Mouse (Mus musculus): ENCODE measurements around the gene Bzw1.
A peak's percentile ranks its signal among the peaks of the same experiment; 100 is the strongest.

Gene Bzw1

DNA sequence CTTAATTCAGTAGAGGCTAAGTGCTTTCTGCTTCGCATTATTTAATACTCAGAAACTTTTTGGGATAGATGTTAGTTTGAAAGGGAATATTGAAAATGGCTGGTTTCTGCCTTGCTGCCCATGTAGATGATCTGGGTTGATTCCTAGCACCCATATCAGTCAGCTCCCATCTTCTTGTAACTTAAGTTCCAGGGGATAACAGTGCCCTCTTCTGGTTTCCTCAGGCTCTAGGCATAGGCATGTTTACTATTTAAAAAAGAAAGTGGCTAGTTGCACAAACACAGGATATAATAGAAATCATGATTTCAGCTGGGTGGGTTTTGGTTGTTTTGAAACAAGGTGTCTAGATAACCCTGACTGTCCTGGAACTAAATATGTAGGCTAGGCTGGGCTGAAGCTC, 3.5 kb downstream of the Bzw1 start:
- no peak for DNase-seq (ENCODE audit: low read depth, low spot score)

DNA sequence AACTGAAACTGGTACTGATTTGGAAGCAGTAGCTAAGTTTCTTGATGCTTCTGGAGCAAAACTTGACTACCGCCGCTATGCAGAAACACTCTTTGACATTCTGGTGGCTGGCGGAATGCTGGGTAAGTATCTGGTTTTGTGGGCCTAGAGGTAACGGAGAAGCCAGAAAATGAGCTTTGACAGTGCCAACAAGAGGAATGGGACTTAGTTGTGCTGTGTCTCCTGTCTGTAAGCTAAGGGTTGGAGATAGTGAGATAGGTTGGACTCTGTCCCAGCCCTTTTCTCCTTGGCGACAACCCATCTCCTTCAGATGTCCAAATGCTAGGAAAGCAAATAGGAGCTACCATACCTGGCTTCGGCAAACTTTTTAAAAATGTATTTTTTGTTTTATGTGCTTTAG, 5.0 kb downstream of the Bzw1 start:
- no peak for DNase-seq (ENCODE audit: low read depth, low spot score)

DNA sequence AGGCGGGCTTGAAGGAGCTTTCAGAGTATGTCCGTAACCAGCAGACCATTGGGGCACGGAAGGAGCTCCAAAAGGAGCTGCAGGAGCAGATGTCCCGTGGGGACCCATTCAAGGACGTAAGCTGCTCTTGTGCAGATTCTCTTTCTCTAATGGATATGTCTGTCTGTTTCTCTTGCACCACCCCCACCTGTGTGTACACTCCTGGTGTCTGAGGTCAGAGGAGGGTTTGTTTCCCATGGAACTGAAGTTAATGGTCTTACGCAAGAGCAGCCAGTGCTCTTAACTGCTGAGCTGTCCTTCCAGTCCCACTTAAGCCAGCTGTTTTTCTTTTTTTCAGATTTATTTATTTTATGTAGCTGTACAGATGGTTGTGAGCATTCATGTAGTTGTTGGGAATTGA, 8.7 kb downstream of the Bzw1 start:
- no peak for DNase-seq (ENCODE audit: low read depth, low spot score)

DNA sequence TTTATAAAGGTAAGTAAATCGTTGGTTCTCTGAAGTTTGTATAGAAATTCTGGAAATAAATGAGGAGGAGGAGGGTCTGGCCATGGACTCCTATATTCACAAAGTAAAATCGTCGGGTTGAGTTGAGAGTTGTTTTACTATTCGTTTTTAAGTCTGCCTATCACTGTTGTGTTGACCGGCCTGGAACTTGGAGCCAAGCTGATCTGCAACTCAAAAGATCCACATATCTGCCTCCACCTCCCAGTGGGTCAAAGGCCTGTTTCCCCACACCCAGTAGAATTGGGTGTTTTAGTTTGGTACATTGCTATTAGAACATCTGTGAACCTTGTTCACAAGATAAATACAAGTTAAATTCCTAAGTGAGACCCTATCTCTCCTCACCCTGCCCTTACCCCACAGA, 11.0 kb downstream of the Bzw1 start:
- no peak for DNase-seq (ENCODE audit: low read depth, low spot score)

DNA sequence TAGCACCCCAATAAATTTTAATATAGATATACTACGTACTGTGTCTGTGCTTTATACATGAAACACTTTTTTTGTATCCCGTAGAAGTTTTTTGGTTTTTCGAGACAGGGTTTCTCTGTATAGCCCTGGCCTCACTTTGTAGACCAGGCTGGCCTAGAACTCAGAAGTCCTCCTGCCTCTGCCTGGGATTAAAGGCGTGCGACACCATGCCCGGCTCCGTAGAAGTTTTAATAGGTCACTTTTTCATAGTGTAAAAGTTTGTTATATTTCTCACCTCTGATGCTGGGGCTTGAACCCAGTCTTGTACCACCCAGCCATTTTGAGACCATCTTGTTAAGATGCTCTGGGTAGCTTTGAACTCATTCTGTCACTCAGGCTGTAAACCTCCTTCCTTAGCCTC, 14.6 kb downstream of the Bzw1 start:
- DNase-seq (ENCODE audit: low read depth, low spot score): no peak

DNA sequence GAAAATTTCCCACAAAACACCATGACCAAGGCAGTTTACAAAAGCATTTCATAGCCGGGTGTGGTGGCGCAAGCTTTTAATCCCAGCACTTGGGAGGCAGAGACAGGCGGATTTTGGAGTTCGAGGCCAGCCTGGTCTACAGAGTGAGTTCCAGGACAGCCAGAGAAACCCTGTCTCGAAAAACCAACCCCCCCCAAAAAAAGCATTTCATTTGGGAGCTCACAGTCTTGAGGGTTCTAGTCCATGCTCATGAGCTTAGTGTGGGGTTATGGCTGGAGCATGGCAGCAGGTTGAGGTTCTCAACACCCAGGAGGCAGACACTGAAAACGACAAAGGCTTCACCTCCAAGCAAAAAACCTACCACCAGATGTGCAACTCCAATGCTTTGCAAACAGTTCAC, 15.4 kb downstream of the Bzw1 start:
- no peak for DNase-seq (ENCODE audit: low read depth, low spot score)

DNA sequence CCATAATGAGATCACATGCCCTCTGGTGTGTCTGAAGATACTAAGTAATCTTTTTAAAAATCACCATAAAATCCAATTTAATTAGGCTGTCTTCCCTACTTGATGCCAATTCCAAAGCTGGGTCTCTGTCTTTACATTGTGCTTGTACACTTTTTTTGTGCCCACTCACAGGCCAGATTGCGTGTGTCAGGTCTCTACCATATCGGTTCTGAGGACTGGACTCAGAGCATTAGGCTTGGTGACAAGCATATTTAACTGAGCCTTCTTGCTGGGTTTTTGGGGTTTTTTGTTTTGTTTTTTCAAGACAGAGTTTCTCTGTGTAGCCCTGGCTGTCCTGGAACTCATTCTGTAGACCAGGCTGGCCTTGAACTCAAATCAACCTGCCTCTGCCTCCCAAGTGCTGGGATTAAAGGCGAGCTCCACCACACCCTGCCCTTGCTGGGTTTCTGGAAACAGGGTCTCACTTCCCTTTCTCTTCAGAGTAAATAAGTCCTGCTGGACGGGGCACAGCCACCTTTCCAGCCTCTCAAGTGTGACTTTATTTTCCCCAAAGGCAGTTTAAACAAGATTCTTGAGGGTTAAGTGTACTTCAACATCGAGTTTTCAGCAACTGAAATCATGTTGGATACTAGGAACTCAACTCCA, 17.0 kb downstream of the Bzw1 start:
- DNase-seq (ENCODE audit: low read depth, low spot score): no peak

DNA sequence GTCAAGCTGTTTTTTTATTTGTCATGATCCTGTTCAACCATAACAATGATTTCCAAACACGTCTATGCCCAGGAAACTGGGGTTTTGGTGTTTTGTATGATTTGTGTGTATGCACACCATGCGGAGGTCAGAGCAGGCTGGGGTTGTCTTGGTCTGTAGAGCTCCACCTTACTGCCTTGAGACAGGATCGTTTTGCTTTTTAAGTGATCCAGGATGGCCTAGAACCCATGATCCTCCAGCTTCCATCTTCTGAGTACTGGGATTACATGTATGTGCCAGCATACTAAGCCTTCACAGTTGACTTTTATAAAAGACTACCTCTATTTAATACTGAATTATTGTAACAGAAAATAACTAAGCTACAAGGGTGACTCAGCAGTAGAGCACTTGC, 17.5 kb downstream of the Bzw1 start:
- no peak for DNase-seq (ENCODE audit: low read depth, low spot score)

DNA sequence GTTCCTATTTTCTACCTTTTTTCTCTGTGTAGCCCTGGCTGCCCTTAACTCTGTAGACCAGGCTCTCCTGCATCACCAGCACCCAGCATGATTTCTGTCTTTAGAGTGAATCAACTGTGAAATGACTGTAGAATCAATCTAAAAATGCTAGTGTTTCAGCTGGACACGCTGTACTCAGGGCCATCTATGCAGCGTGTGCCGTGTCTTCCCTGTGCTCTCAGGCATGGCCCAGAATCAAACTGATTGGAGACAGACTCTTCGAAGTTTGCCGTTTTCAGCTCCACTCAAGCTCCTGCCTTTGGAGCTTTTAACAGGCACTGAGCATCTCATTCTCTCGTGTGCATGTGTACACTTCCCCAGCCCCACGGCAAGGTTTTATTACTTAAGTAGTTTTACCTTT, 18.1 kb downstream of the Bzw1 start:
- no peak for DNase-seq (ENCODE audit: low read depth, low spot score)

DNA sequence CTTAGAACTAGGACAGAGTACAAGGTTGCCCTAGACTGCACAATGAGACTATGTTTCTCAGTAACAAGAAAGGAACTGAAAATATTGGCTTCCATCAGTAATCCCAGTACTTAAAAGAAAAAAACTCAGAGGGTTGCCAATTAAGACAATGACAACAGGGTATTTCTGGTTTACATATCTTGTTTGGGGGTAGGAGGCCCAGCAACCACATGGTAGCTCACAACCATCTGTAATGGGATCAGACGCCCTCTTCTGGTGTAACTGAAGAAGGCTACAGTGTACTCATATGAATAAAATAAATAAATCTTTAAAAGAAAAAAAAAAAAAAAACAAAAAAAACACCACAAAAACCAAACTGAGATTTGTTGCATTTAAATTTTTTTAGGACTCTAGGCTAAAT, 22.7 kb downstream of the Bzw1 start:
- no peak for DNase-seq (ENCODE audit: low read depth, low spot score)

DNA sequence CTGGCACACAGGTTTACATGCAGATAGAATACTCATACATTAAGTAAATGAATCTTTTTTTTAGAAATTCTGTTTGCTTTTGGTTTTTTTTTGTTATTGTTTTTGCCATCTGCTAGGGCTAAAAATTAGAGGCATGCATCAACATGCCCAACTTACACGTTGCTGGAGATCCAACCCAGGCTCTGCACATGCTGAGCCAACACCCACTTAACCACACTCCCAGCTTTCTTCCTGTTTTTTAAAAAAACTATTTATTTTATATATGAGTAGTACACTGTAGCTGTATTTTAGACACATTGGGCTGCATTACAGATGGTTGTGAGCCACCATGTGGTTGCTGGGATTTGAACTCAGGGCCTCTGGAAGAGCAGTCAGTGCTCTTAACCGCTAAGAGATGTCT, 23.4 kb downstream of the Bzw1 start:
- no peak for DNase-seq (ENCODE audit: low read depth, low spot score)

DNA sequence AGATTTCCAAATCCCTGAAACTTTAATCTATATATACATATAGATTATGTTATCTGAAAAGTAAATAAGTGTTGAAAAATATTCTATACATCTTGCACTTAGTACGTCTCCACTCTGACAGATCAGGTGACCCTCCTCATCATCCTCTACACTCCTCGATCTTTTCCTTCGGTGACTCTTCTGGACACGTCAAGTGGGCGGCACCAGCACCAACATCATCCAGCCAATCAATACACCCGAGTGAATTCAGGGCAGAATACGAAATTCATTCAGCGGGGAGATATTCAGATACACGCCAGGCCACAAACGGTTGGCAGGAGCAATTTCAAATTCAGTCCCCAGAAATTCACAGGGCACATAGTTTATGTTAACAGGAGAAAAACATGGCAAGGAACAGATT, 27.3 kb downstream of the Bzw1 start:
- DNase-seq (ENCODE audit: low read depth, low spot score): no peak

DNA sequence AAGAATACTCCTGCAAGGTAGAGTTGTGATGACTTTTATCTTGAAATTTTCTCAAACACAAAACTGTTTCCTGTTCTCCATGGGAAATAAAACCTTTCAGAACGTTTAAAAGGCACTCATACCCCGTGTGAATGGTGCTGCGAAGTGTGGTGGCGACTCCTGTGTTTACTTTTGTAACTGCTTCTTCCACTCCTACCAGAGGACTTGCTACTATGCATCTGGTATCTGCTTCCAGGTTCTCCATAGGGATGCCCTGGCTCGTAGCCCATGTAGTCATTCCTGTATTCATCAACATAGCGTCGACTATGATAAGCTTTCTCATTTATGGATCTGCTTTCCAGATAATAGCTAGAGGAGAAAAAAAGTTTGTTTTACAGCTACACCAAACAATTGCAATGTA, 28.3 kb downstream of the Bzw1 start:
- DNase-seq (ENCODE audit: low read depth, low spot score): no peak

DNA sequence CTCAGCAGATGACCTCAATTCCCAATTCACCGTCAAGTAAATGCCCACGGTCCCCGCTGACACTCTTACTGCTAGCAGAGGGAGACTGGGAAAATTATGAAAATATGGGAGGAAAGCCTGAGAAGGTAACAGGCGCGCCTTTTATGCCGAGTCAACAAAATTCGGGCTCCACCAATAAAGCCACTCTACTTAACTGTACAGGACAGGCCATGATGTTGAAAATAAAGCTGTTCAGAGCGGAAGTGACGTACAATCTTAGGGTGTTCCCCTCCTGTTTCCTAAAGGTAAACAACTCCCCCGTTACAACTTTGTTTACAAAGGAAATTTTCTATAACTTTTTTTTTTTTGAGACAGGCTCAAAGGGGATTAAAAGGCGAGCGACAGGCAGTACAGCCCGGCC, 30.2 kb downstream of the Bzw1 start:
- peak; percentile 73 for DNase-seq (ENCODE audit: low read depth, low spot score)

DNA sequence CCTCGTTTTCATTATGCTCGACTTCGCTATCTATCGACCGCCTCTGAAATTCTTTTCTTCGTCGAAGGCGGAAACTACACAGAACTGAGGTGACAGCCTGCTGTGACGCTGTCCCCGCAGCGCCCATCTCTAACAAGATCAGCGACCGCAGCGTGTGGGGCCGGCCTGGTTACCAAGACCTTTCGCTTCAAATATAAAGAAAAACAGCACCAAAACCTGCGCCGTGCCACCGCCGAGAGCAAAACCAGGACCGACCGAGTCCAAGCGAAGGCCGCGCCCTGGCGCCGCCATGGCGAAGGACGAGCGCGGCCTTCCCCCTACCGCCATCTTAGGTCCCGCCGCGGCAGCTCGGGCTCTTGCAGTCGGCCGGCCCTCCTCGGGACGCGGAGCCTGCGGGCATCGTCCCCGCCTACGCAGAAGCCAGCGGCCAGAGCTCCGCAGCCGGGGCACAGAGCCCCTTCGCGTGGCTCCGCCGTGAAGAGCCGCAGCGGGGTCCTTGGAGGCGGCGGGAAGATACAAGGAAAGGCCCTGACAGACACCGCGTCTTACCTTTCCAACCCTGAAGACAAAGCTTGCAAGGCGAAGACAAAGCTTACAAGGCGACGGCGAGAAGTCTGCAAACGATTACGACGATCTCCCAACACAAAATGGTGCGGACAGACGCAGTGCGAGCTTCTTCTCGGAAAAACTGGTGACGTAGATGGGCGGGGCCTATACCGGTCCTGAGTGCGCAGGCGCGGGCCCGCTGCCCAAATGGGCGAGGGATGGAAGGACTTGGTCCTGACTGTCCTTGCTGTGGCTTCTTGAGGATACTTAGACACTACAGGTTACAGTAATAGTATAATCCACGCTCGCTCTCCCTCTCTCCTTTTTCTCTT, 30.9 kb downstream of the Bzw1 start, which contains the start of gene Clk1:
Clk1 (minus strand) TSS at position 696 of the 878 bp plus-strand sequence.
- peak; percentile 96 for DNase-seq (ENCODE audit: low read depth, low spot score)

DNA sequence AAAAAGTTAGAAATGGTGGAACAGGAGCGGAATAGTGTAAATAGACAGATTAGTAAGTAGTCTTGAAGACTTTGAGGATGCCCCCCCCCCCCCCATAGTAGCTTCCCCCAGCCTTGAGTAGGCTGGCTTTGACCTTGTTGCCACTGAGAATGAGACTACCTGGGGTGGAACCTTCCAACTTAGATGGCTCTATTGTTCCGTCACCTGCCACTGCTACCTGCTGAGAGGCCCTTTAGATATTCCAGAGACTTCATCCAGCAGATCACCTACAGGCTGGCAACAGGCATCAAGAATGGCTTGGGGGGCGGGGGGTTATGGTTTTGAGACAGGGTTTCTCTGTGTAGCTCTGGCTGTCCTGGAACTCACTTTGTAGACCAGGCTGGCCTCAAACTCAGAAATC, 31.9 kb downstream of the Bzw1 start:
- no peak for DNase-seq (ENCODE audit: low read depth, low spot score)

DNA sequence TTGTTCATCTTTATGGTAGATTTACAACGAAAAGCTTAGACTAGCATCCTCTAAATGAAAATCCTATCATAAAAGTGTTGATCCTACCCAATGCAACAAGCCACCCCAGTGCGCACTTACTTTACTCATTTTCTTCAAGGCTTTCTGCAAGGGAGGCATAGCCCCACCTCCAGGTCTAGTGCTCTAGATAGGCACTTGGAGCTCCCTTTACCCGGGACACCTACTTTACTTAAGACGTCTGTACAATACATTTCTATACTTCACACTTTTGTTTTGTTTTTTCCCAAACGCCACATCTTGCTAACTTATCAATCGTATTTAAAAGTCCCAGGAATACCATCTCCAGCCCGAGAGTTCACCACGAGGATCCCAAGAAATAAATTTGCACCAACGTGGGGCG, 52.0 kb downstream of the Bzw1 start:
- no peak for DNase-seq (ENCODE audit: low read depth, low spot score)

DNA sequence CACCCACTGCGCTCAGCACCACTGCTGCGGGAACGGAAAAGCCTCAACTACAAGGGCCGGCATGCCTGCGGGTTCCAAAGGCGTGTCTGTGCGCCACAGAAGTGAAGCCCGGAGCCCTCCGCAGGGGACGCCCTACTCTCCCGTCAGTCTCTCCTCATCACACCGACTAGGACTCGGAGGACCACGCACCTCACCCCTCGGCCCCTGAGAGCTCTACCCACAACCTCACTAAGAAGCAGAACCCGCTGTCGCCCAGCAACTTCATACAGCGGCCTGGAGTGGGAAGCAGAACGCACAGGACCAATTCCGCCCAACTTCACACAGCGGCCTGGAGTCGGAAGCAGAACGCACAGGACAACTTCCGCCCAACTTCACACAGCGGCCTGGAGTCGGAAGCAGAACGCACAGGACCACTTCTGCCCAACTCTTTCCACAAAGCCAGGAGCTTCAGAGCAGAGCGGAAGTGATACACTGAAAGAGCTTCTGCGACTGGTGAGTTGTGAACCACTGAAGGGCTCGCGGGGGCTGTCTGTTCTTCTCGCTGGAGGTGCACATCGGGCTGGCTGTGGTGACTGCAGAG, 52.5 kb downstream of the Bzw1 start, which contains the start of the genes Nif3l1 and Ppil3:
Nif3l1 (plus strand) TSS at position 9 of the 580 bp plus-strand sequence.
Ppil3 (minus strand) TSS at position 344 of the 580 bp plus-strand sequence.
- peak; percentile 87 for DNase-seq (ENCODE audit: low read depth, low spot score)

DNA sequence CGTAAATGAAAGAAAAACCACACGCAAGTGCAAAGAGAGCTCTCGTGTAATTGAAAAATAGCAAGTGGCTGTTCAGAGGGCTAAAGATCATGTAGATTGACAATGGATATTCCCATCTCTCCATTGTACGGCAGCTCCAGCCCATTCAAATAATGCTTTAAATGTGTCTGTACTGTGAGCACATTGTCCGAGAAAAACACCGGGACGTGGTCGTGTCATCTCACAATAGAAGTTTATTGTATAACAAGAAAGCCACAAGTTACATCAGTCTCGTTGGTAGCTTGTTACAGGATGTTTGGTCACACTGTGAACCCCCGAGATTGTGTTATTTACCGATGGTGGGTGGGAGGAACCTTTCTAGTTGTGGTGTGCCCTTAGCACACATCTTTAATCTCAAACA, 53.2 kb downstream of the Bzw1 start:
- DNase-seq (ENCODE audit: low read depth, low spot score): no peak

DNA sequence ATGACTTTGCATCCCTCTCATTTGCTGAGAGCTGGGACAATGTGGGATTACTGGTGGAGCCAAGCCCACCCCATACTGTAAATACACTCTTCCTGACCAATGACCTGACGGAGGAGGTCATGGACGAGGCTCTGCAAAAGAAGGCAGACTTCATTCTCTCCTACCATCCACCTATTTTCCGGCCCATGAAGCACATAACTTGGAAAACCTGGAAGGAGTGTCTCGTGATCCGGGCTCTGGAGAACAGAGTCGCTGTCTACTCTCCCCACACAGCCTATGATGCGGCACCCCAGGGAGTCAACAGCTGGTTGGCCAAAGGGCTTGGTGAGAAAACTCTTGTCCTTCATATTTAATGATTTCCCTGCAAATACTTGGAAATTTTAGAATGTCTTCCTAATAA, 55.1 kb downstream of the Bzw1 start:
- DNase-seq (ENCODE audit: low read depth, low spot score): no peak

DNA sequence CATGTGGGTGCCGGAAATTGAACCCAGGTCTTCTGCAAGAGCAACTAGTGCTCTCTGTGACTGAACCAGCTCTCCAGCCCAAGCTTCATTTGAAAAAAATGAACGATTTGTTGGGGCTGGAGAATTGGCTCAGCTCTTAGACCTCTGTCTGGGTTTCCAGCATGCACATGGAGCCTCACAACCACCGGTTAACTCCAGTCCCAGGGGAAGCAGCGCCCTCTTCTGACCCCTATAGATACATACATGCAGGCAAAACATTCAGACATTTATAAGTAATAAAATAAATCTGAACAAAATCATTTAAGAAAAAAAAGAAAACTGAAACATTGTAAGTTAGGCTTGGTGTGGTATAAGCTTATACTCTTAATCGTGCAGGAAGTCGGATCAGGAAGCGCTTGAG, 55.7 kb downstream of the Bzw1 start:
- no peak for DNase-seq (ENCODE audit: low read depth, low spot score)

DNA sequence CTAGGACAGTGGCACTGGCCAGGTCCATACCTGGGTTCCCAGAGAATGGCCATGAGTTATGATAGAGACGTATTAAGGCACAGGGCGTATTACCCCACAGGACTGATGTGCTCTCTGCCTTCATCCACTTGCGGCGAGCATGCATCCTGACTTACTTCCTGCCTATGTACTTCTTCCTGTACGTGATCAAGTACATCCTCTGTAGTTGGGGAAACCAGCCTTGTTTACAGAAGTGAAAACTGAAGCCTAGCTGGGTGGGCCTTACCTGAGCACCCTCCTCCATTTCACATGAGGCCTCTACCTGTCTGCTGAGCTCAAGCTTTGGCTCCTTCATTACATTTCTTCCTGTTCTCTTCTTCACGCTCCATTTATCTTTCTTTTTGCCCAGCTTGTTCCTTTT, 61.6 kb downstream of the Bzw1 start:
- no peak for DNase-seq (ENCODE audit: low read depth, low spot score)

Data from mesoderm, embryonic 11.5 days (tissue).